Mouse (Mus musculus) liver, embryonic 13.5 days (tissue): ENCODE data around the gene Map7d2. TPM values are rescaled to one million over a fixed set of nuclear protein-coding genes. Genes with fewer than 3 reads are reported as not detected.

ENCODE experiments used
- ATAC-seq: fragments of 200-750 bp; cut with Nextera tagmentation; 2 replicates; pipeline ENCODE4 v1.8.0; 2017; ENCODE audit warnings: low read depth, mild to moderate bottlenecking, moderate number of reproducible peaks, moderate library complexity
- DNase-seq: peaks from one replicate; pipeline ENCODE4 v3.0.0; 2022
- H3K27ac ChIP-seq: fragments of 300-500 bp; sonication (generic); 2 replicates; pipeline ENCODE4 v1.5.1; 2015; ENCODE audit warnings: moderate library complexity, mild to moderate bottlenecking, inconsistent platforms
- H3K27me3 ChIP-seq: fragments of 300-500 bp; sonication (generic); 2 replicates; pipeline ENCODE4 v1.6.1; 2015; ENCODE audit warnings: mild to moderate bottlenecking, inconsistent platforms
- H3K36me3 ChIP-seq: fragments of 300-500 bp; sonication (generic); 2 replicates; pipeline ENCODE4 v1.6.1; 2015; ENCODE audit warnings: mild to moderate bottlenecking, inconsistent platforms
- H3K4me1 ChIP-seq: fragments of 300-500 bp; sonication (generic); replicated peaks from 2 replicates; pipeline ENCODE4 v1.6.1; 2015; ENCODE audit warnings: inconsistent platforms
- H3K4me2 ChIP-seq: fragments of 300-500 bp; sonication (generic); 2 replicates; pipeline ENCODE4 v1.6.1; 2015; ENCODE audit warnings: inconsistent platforms, mild to moderate bottlenecking, moderate library complexity
- H3K4me3 ChIP-seq: fragments of 300-500 bp; sonication (generic); replicated peaks from 2 replicates; pipeline ENCODE4 v1.5.1; 2015; ENCODE audit warnings: mild to moderate bottlenecking, inconsistent platforms
- H3K9ac ChIP-seq: fragments of 300-500 bp; sonication (generic); 2 replicates; pipeline ENCODE4 v1.6.1; 2015; ENCODE audit warnings: mild to moderate bottlenecking, inconsistent platforms
- H3K9me3 ChIP-seq: fragments of 300-500 bp; sonication (generic); replicated peaks from 2 replicates; pipeline ENCODE4 v1.6.1; 2016; ENCODE audit warnings: inconsistent platforms
- WGBS: fragments of 180-500 bp; shearing (Covaris S2); methylation state at CpG from one replicate; pipeline ENCODE4 v1.1.7; 2015; ENCODE audit not compliant: insufficient replicate concordance; 5-methylcytosine and 5-hydroxymethylcytosine counted together
- polyA plus RNA-seq: library from polyadenylated mRNA; unstranded; fragments of >200 nt; fragmentation: Nextera tagmentation; extraction: Ambion mirVana; gene quantifications from 2 replicates; pipeline ENCODE4 v1.2.1, GENCODE M21; 2015

Gene Map7d2
- polyA plus RNA-seq, 1 experiment from 2014 or later: 0.10 TPM

DNA sequence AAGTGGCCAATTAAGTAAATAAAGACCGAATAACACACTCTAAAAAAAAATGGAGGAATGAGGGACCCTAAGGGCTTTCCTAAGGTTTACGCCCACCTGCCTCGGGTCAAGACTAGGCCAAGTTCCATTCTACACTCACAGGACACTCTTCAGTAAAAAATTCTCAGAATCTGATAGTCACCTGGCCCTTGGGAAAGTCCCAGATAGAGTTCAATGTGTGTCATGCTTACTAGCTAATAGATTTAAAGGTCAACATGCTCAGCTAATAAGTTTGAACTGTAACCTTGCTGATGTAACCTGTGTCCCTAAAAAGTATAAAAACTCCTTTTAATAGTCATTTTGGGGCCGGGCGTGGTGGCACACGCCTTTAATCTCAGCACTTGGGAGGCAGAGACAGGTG, 101.2 kb downstream of the Map7d2 start:
- Histone ChIP-seq H3K27ac (no peak overlapping the region), H3K4me3 (no peak overlapping the region), H3K36me3 (no peaks in the 10 kb centered on the region), H3K27me3 (no peaks in the 10 kb centered on the region), H3K4me2 (no peak overlapping the region), H3K4me1 (no peaks in the 10 kb centered on the region), H3K9me3 (no peaks in the 10 kb centered on the region), H3K9ac (no peak overlapping the region)
- 74% methylated on average over 6 of the region's 6 CpGs for WGBS
- no peak for DNase-seq
- no peak for ATAC-seq

- Histone ChIP-seq H3K4me1 (no peaks in the 10 kb centered on the region), H3K36me3 (no peaks in the 10 kb centered on the region), H3K9ac (no peak overlapping the region), H3K27me3 (no peaks in the 10 kb centered on the region), H3K27ac (no peak overlapping the region), H3K9me3 (no peaks in the 10 kb centered on the region), H3K4me3 (no peak overlapping the region), H3K4me2 (no peak overlapping the region)
- ATAC-seq: no peak
- 55% methylated on average over 3 of the region's 3 CpGs for WGBS
- DNase-seq: no peak
Measured at GRCm38 (mm10) chrX:159521780-159522179, 107.4 kb downstream of the Map7d2 start.

DNA sequence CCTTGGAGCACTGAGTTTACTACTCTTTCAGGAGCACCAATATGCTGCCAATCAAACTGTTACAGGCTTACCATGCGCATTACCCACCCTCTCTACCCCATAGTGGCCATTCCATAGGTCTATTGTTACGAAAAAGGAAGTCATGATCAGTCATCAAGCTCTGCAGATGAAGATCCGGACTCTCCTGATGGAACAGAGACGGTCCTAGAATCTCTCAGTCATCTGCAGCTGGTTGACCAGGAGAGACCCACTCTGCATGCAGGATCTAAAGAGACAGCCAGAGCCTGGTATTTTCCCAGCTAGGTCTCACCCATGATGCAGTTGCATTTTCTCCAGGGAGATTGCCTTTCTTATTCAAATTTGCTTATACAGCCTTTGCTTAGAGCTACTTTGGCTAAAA, 108.3 kb downstream of the Map7d2 start:
- WGBS: 57% methylated on average over 4 of the region's 4 CpGs
- no peak overlapping the region for H3K9ac ChIP-seq
- H3K4me1 ChIP-seq: no peaks in the 10 kb centered on the region
- H3K27ac ChIP-seq: no peak overlapping the region
- H3K36me3 ChIP-seq: no peaks in the 10 kb centered on the region
- no peak overlapping the region for H3K4me3 ChIP-seq
- no peak for DNase-seq
- no peaks in the 10 kb centered on the region for H3K9me3 ChIP-seq
- no peak overlapping the region for H3K4me2 ChIP-seq
- H3K27me3 ChIP-seq: no peaks in the 10 kb centered on the region
- no peak for ATAC-seq

- no peaks in the 10 kb centered on the region for H3K4me1 ChIP-seq
- no peaks in the 10 kb centered on the region for H3K9me3 ChIP-seq
- 79% methylated on average over 6 of the region's 6 CpGs for WGBS
- no peak within 1 kb of the TSS for H3K9ac ChIP-seq
- H3K27ac ChIP-seq: no peak within 1 kb of the TSS
- DNase-seq: no peak
- H3K27me3 ChIP-seq: no peaks in the 10 kb centered on the region
- no peaks in the 10 kb centered on the region for H3K36me3 ChIP-seq
- ATAC-seq: no peak
- H3K4me3 ChIP-seq: no peak within 1 kb of the TSS
- no peak within 1 kb of the TSS for H3K4me2 ChIP-seq
Measured at GRCm38 (mm10) chrX:159526388-159526787, 112.0 kb downstream of the Map7d2 start, which contains the start of gene Bclaf3. TSS of gene Bclaf3 (plus strand) at chrX:159526688.

DNA sequence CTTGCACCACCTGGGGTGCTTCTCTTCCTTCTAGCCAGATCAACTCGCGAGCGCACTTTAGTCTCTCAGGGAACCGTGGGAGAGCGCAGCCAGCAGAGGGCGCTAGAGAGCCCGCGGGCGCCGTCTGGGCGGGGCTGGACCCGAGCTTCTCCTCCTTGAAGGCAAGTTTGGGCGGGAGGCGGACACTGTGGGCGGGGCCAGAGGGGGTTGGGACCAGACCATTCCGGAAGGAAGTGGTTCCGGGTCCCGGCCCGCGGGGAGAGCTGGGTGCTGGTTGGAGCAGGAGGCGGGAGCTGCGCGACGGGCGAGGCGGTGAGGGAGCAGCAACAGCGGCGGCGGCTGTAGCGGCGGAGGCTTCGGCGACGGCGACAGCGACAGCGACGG, 118.0 kb downstream of the Map7d2 start:
- WGBS: 14% methylated on average over 32 of the region's 38 CpGs
- ATAC-seq: peak; percentile 98
- Histone ChIP-seq H3K36me3 (no peaks in the 10 kb centered on the region), H3K4me2 (peak overlapping the region; percentile 77), H3K9me3 (no peaks in the 10 kb centered on the region), H3K4me3 (peak overlapping the region; percentile 76), H3K27me3 (no peaks in the 10 kb centered on the region), H3K4me1 (peaks cover 12% of the 10 kb centered on the region), H3K27ac (peak overlapping the region; percentile 86), H3K9ac (peak overlapping the region; percentile 85)
- DNase-seq: peak; percentile 94

DNA sequence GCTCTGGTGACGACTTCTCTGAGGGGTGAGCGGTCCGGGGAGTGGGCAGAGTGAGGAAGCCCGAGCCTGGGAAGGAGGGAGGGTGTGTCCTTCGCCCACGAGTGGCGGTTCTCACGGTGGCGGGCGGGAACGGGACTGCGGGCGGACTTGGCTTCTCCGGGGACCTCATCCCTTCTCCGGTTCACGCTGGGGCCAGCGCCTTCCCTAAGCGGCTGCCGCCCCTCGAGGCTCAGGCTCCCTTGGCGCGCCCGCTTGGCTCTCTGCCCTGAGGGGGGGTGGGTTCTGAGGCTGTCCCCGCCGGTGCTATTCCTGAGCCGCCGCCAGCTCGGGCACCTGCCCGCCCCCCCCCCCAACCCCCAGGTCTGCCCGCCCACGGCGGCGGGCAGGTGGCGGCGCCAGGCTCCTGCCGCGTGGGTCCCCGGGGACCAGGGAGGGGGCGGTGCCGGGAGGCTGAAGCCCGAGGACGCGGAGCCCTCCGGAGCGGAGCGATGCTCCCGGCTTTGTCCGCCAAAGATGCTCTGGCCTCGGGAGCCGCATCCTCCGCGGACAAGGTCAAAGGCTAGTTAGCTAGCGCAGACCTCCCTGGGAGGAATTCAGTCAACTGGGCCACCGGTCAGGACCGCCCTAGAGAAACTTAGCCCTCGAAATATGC, 118.6 kb downstream of the Map7d2 start:
- no peaks in the 10 kb centered on the region for H3K9me3 ChIP-seq

DNA sequence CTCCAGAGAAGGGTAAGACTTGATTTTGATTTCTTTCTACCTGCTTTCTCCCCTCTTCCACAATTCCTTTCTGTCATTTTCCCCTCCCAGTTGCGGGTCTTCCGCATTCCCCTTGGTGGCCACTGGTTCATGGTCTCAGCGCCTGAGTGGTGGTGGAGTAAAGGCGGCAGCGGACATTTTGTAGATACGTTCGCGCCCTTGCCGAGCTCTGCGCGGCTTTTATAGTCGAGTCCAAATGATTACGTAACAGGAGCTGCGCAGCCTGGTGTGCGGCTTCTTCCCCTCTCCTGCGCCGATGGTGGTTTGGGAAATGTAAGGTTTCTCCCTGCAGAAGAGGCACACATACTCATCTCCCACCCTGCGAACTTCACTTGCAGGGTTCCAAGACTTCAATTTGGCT, 127.6 kb downstream of the Map7d2 start:
- Histone ChIP-seq H3K27ac (no peak overlapping the region), H3K27me3 (no peaks in the 10 kb centered on the region), H3K4me3 (no peak overlapping the region), H3K9me3 (no peaks in the 10 kb centered on the region), H3K9ac (no peak overlapping the region), H3K4me1 (peaks cover 6% of the 10 kb centered on the region; the same call in 1 of the 2 replicates), H3K36me3 (0 out of 2 replicates have a peak, but pooled peaks cover 3% of the 10 kb centered on the region), H3K4me2 (no peak overlapping the region)
- DNase-seq (no peak), ATAC-seq (no peak)
- 74% methylated on average over 18 of the region's 18 CpGs for WGBS

More for the DNA sequence above, 118.6 kb downstream of the Map7d2 start:
- Histone ChIP-seq H3K9ac (peak overlapping the region; percentile 85), H3K4me1 (peaks cover 12% of the 10 kb centered on the region), H3K4me3 (peak overlapping the region; percentile 76), H3K27me3 (no peaks in the 10 kb centered on the region), H3K27ac (peak overlapping the region; percentile 86), H3K4me2 (peak overlapping the region; percentile 77), H3K36me3 (no peaks in the 10 kb centered on the region)
- 13% methylated on average over 44 of the region's 56 CpGs for WGBS
- peak; percentile 62 for ATAC-seq
- no peak for DNase-seq

DNA sequence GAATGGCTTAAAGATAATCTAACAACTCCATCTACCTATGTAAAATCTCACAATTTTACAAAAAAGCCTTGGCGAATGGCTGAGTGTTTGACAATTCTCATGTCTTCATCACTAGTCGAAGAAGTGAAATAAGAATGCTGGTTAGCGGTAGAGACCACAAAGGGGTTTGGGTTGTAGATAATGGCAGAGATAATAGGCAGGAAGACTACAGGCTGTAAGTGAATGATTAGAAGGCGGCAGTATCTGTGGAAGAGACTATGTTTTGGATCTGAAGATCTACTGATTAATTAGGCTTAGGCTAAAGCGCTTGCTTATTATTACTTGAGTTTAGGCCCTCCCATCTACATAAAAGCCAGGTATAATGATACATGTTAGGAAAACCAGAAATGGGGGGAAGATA, 132.7 kb downstream of the Map7d2 start:
- no peak overlapping the region for H3K9ac ChIP-seq
- no peaks in the 10 kb centered on the region for H3K27me3 ChIP-seq
- 46% methylated on average over 5 of the region's 5 CpGs for WGBS
- H3K9me3 ChIP-seq: no peaks in the 10 kb centered on the region
- H3K27ac ChIP-seq: no peak overlapping the region
- DNase-seq (no peak), ATAC-seq (no peak)
- H3K4me1 ChIP-seq: peaks cover 10% of the 10 kb centered on the region; the same call in 1 of the 2 replicates
- peaks cover 3% of the 10 kb centered on the region; the same call in 1 of the 2 replicates for H3K36me3 ChIP-seq
- no peak overlapping the region for H3K4me3 ChIP-seq
- H3K4me2 ChIP-seq: no peak overlapping the region

Other genes starting within 250 kb of the Map7d2 start
- 1.8 and 2.0 TPM in 2 replicates for gene Rps6ka3, start 204.3 kb upstream of the Map7d2 start, polyA plus RNA-seq
- gene Eif1ax, start 42.4 kb upstream of the Map7d2 start, polyA plus RNA-seq: 104 and 119 TPM in 2 replicates
- gene Bclaf3, start 112.1 kb downstream of the Map7d2 start, polyA plus RNA-seq: 7.7 and 9.9 TPM in 2 replicates
- gene Sh3kbp1, start 212.7 kb downstream of the Map7d2 start, polyA plus RNA-seq: 10.7 and 14.3 TPM in 2 replicates